ENCODE assay signal across 9 mouse cellular contexts in the genomic region with DNA sequence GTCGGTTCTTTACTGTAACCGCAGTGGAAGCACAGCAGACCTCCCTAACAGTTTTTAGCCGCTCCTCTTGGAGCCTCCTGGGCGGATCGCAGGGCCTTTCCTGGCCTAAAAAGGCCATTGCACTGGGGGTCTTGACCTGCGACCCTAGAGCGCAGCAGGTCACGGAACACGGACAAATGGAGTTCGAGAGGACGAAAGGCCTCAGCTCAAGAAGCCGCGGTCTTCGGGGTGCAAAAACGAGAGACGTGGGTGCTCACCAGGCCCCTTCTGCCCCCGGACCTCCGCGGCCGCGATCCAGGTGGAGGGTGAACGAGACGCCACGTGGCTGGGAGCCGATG. TPM values are rescaled to one million over a fixed set of nuclear protein-coding genes. Genes with fewer than 3 reads are reported as not detected.
DNase-seq lines count a peak whose midpoint lies in the region; ATAC-seq and TF ChIP-seq lines count a peak whose summit lies in the region.
"Had no signal": no experiment of that assay in that cellular context is flagged by ENCODE, and none has a peak within 500 bp of the region (broad histone marks: within the 10 kb centered on the region; RNA-seq: fewer than 3 reads in every experiment).

No protein-coding gene starts in this region.

- peak overlapping the region; percentile 59 for H3K9ac ChIP-seq in kidney, embryonic 15.5 days
- H3K9ac ChIP-seq in embryonic facial prominence, embryonic 11.5 days (replicated peaks; ENCODE audit: low read length): peak overlapping the region; percentile 39
- peak overlapping the region; percentile 51 for H3K9ac ChIP-seq in intestine, embryonic 14.5 days (ENCODE audit: low read length)

- no peaks in the 10 kb centered on the region for H3K9me3 ChIP-seq in kidney, embryonic 15.5 days (replicated peaks)
- H3K9me3 ChIP-seq in embryonic facial prominence, embryonic 11.5 days (replicated peaks; ENCODE audit: control insufficient read depth, low read length): no peaks in the 10 kb centered on the region
- no peaks in the 10 kb centered on the region for H3K9me3 ChIP-seq in intestine, embryonic 14.5 days (ENCODE audit: control insufficient read depth, low read length)

- H3ac ChIP-seq in myocyte (ENCODE audit: control insufficient read depth, insufficient read length): peak overlapping the region; percentile 70

- no peak for ATAC-seq in kidney, embryonic 15.5 days (replicated peaks; ENCODE audit: low FRiP score)
- ATAC-seq in embryonic facial prominence, embryonic 11.5 days (replicated peaks; ENCODE audit: insufficient number of reproducible peaks, low FRiP score, low TSS enrichment, low read depth): no peak
- ATAC-seq in intestine, embryonic 14.5 days (replicated peaks; ENCODE audit: low FRiP score, low TSS enrichment, low read depth): no peak
- ATAC-seq in frontal cortex, adult (ENCODE audit: low TSS enrichment): no peak

- peaks cover 36% of the 10 kb centered on the region for H3K4me1 ChIP-seq in kidney, embryonic 15.5 days
- H3K4me1 ChIP-seq in embryonic facial prominence, embryonic 11.5 days (ENCODE audit: control insufficient read depth, insufficient read depth, low read length): peaks cover 7% of the 10 kb centered on the region
- H3K4me1 ChIP-seq in intestine, embryonic 14.5 days (replicated peaks; ENCODE audit: control insufficient read depth, insufficient read depth, low read length): peaks cover 10% of the 10 kb centered on the region; the same call in 1 of the 2 replicates

- no peaks in the 10 kb centered on the region for H3K36me3 ChIP-seq in kidney, embryonic 15.5 days
- H3K36me3 ChIP-seq in embryonic facial prominence, embryonic 11.5 days (replicated peaks; ENCODE audit: control insufficient read depth, insufficient read depth, low read depth, low read length): no peaks in the 10 kb centered on the region
- no peaks in the 10 kb centered on the region for H3K36me3 ChIP-seq in intestine, embryonic 14.5 days (ENCODE audit: control insufficient read depth, insufficient read depth, low read length)
- H3K36me3 ChIP-seq in myocyte (ENCODE audit: control insufficient read depth, insufficient read depth): no peaks in the 10 kb centered on the region

- peak overlapping the region; percentile 89; the same call in 1 of the 2 replicates for H3K27ac ChIP-seq in kidney, embryonic 15.5 days
- H3K27ac ChIP-seq in embryonic facial prominence, embryonic 11.5 days (replicated peaks; ENCODE audit: low read depth, low read length): no peak overlapping the region
- H3K27ac ChIP-seq in intestine, embryonic 14.5 days (ENCODE audit: low read depth): peak overlapping the region; percentile 69

- H3K4me2 ChIP-seq in kidney, embryonic 15.5 days: peak overlapping the region; percentile 99
- peak overlapping the region; percentile 96 for H3K4me2 ChIP-seq in embryonic facial prominence, embryonic 11.5 days (ENCODE audit: low read depth, low read length)
- H3K4me2 ChIP-seq in intestine, embryonic 14.5 days (ENCODE audit: low read length): peak overlapping the region; percentile 85
- H3K4me2 ChIP-seq in myocyte (ENCODE audit: low read depth): peak overlapping the region; percentile 89

- no peaks in the 10 kb centered on the region for H3K79me2 ChIP-seq in myocyte (ENCODE audit: control insufficient read depth, insufficient read depth)

- no peak for TF ChIP-seq POLR2A in myocyte (IDR thresholded peaks at IDR 0.05; ENCODE audit: insufficient read length, low read depth)

- under 1% methylated on average over 25 of the region's 25 CpGs for WGBS in kidney, embryonic 15.5 days
- 0% methylated on average over 25 of the region's 25 CpGs for WGBS in embryonic facial prominence, embryonic 11.5 days
- WGBS in intestine, embryonic 14.5 days: 2% methylated on average over 25 of the region's 25 CpGs

- no peak for DNase-seq in kidney, adult 9 months
- no peak for DNase-seq in embryonic facial prominence, embryonic 11.5 days (ENCODE audit: low spot score)
- no peak for DNase-seq in intestine, embryonic 14.5 days (ENCODE audit: low spot score)
- DNase-seq in left cerebral cortex, adult 11 months (ENCODE audit: low spot score): no peak
- no peak for DNase-seq in gastrocnemius, postnatal 25 days

- H3K27me3 ChIP-seq in kidney, embryonic 15.5 days: peaks cover 60% of the 10 kb centered on the region
- peaks cover 48% of the 10 kb centered on the region for H3K27me3 ChIP-seq in embryonic facial prominence, embryonic 11.5 days (ENCODE audit: control insufficient read depth, insufficient read depth, low read length)
- H3K27me3 ChIP-seq in intestine, embryonic 14.5 days (replicated peaks; ENCODE audit: control insufficient read depth, insufficient read depth, low read length): peaks cover 52% of the 10 kb centered on the region
- H3K27me3 ChIP-seq in myocyte (ENCODE audit: control insufficient read depth, insufficient read depth, insufficient read length): no peaks in the 10 kb centered on the region
- H3K27me3 ChIP-seq: Patski had no signal

- peak overlapping the region; percentile 51 for H3K4me3 ChIP-seq in kidney, embryonic 15.5 days (replicated peaks)
- peak overlapping the region; percentile 50 for H3K4me3 ChIP-seq in embryonic facial prominence, embryonic 11.5 days (ENCODE audit: low read depth, low read length)
- H3K4me3 ChIP-seq in intestine, embryonic 14.5 days (ENCODE audit: low read depth, low read length): peak overlapping the region; percentile 57
- peak overlapping the region; percentile 35 for H3K4me3 ChIP-seq in myocyte

TF ChIP-seq in myocyte, 11 proteins besides CTCF, POLR2A, EP300 and RAD21:
- TF ChIP-seq USF1 (IDR thresholded peaks at IDR 0.05; ENCODE audit: low read depth) (no peak), MYOG (IDR thresholded peaks at IDR 0.05; ENCODE audit: control insufficient read depth in 1 of 3, insufficient read depth in 1 of 3, insufficient read length in 2 of 3, low read depth in 2 of 3) (no peak), E2F4 (IDR thresholded peaks at IDR 0.05; ENCODE audit: insufficient read depth) (no peak), MYOD1 (IDR thresholded peaks at IDR 0.05; ENCODE audit: control insufficient read depth in 1 of 3, insufficient read length in 2 of 3, low read depth in 2 of 3) (no peak), POLR2AphosphoS2 (IDR thresholded peaks at IDR 0.05; ENCODE audit: insufficient read length, low read depth) (no peak), REST (IDR thresholded peaks at IDR 0.05; ENCODE audit: insufficient read depth, insufficient read length) (no peak), MAX (IDR thresholded peaks at IDR 0.05; ENCODE audit: low read depth) (no peak), TCF3 (IDR thresholded peaks at IDR 0.05; ENCODE audit: insufficient read length, low read depth) (no peak), TCF12 (IDR thresholded peaks at IDR 0.05; ENCODE audit: insufficient read depth, poor library complexity, severe bottlenecking) (no peak), CEBPB (IDR thresholded peaks at IDR 0.05; ENCODE audit: insufficient read depth, poor library complexity, severe bottlenecking) (no peak), SRF (IDR thresholded peaks at IDR 0.05; ENCODE audit: control insufficient read depth, insufficient read length, low read depth) (no peak)

RNA-seq across cellular contexts. Expression of a gene that starts 1.4 kb away (rescaled TPM):
- polyA plus RNA-seq in kidney, embryonic 15.5 days (2015; fragmentation: Nextera tagmentation; extraction: Ambion mirVana): 1.3 and 1.5 TPM in 2 replicates
- polyA plus RNA-seq in embryonic facial prominence, embryonic 11.5 days (2014; fragmentation: Nextera tagmentation; extraction: Ambion mirVana): 0.79 and 0.90 TPM in 2 replicates
- 7.6 and 8.3 TPM in 2 replicates for polyA plus RNA-seq in intestine, embryonic 14.5 days (2014; fragmentation: Nextera tagmentation; extraction: Ambion mirVana)
- 7.7 TPM for polyA plus RNA-seq in myocyte (2012; fragmentation: generic; extraction: Trizol)
- 10 to 100 TPM in 1 of 2 experiments, 1 to 10 TPM in 1; 2.1 to 19.6 TPM for total RNA-seq in gastrocnemius, postnatal 25 days (2021)
